Mouse (Mus musculus) Patski (cell line): ENCODE results near the gene Atxn10. TPM values are rescaled to one million over a fixed set of nuclear protein-coding genes. Genes with fewer than 3 reads are reported as not detected.

ENCODE experiments used
- ATAC-seq: fragments of 100-300 bp; one replicate; pipeline ENCODE4 v1.8.0; 2021
- CTCF ChIA-PET: fragments of 350-600 bp; sonication (Branson Sonifier 250); formaldehyde crosslinking; loops from one replicate; lab custom pipeline; 2022; ENCODE audit warnings: inconsistent platforms; lab: Charles Lee
- POLR2A ChIA-PET: fragments of 350-600 bp; sonication (Branson Sonifier 250); formaldehyde crosslinking; loops from one replicate; lab custom pipeline; 2022; ENCODE audit warnings: antibody characterized with exemption, inconsistent platforms; lab: Charles Lee
- DNase-seq: peaks from one replicate; pipeline ENCODE4 v3.0.0-alpha.2; 2011; ENCODE audit warnings: low read depth, low spot score
- H3K27me3 ChIP-seq: fragments of 371-371 bp; one replicate; pipeline ENCODE4 v1.5.1; 2021
- CTCF ChIP-seq: fragments of 100-300 bp; IDR thresholded peaks from one replicate; pipeline ENCODE4 v1.5.1; 2021
- in situ Hi-C: fragments of 300-500 bp; cut with MboI; formaldehyde crosslinking; loops from 3 replicates; pipeline ENCODE4 v1.11.1; 2018; ENCODE audit warnings: low pct_unique_long_range_greater_than_20kb, mixed read lengths
- polyA plus RNA-seq: library from polyadenylated mRNA; unstranded; gene quantifications from one replicate; pipeline ENCODE4 v1.2.3, GENCODE M21; 2021

Atxn10 gene
- polyA plus RNA-seq, 1 experiment from 2014 or later, result 224 TPM

DNA sequence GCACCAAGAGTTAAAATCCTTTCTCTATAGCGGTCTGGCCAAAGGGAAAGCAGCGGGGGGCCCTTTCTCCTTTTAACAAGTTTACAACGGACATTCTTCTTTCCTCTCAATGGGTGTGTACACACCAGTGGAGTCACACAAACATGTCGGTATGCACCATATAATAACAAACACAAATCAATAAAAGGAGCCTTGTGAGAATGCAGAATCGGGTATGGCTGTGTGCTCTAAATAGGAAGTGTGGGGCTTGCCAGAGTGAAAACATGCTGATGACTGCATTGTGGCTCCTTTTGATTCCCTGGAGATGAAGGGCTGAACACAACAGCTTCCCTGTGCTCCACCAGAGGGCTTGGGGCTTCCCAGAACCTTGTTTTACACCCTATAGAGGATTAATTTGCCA lies 128.1 kb downstream of the Atxn10 start:
- POLR2A ChIA-PET, result no interaction called here
- ATAC-seq (no peak), DNase-seq (no peak)
- H3K27me3 ChIP-seq, result no peaks in the 10 kb centered on the region
- TF ChIP-seq CTCF, result no peak
- CTCF ChIA-PET, result interaction anchor here (1.6 kb wide), 1 partner anchor 30 kb away, joined by 3 read pairs; no protein-coding TSS in a partner anchor
- in situ Hi-C loops, result no loop called here

DNA sequence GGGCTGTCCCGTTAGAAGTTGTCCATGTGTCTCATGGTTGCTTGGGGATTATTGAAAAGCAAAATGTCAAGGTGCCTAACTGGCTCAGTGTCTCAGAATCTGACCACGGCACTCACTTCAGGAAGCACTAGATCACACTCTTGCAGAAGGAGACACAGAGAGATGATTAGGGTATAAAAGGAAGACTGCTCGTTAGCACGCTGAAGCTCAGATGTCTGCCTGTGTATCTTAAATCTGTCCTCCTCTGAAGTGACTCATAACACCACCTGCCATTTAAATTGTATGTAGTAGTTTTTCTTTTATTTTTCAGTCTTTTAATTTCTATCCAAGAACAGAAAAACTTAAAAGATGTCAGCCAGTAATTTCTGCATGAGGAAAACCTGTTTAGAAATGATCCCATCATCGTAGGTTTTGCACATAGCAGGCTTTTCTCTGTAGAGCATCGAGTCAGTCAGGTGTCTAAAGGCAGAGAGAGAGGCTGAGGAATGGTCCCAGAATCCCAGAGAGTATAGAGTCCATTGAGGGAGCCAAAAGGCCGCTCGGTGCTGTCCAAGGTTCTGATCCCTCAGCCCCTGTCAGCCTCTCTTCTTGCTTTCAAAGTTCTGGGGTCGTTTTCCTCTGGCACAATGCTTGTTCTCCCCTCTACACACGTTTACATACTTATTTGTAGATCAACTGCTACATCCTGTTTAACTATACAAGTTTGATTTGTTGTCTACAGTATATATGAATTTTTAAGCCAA lies 128.9 kb downstream of the Atxn10 start:
- TF ChIP-seq CTCF, result no peak
- ChIA-PET POLR2A (no interaction called here), CTCF (interaction anchor here (1.6 kb wide), 1 partner anchor 29 kb away, joined by 3 read pairs; no protein-coding TSS in a partner anchor)
- no peak for ATAC-seq
- no peak for DNase-seq
- no peaks in the 10 kb centered on the region for H3K27me3 ChIP-seq
- in situ Hi-C loops, result no loop called here

DNA sequence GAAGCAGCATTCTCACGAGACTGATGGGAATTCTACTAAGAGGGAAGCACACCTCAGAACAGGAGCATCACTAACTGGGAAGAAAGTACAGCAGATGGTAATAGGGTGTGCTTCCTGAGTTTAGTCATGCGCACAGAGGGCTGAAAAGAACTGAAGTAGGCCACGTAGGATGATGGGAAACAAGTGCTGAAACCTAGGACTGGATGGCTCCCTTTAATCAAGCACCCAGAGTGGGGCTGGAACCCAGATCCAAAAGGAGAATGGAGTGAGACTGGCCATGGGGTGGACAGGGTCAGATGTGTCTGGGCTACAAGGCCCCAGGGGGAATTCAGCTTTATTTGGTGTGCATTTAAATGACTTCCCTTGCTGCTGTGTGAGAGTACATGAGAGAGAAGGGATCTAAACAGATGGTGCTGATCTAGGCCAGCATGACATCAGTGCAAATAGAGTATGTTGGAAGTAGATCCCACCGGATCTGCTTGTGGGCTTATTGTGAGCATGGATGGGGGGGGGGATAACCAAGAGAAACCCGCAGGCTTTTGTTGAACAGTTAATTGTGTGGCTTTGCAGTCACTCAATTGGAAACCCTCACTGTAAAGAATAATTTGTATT lies 130.5 kb downstream of the Atxn10 start:
- no peaks in the 10 kb centered on the region for H3K27me3 ChIP-seq
- TF ChIP-seq CTCF, result no peak
- POLR2A ChIA-PET, result no interaction called here
- DNase-seq, result no peak
- in situ Hi-C loops, result no loop called here
- no peak for ATAC-seq
- CTCF ChIA-PET, result interaction anchor here (0.8 to 1.5 kb wide), 3 partner anchors 13 to 116 kb away, joined by 3 to 5 read pairs (median 3); partner anchors contain the start of gene Wnt7b

DNA sequence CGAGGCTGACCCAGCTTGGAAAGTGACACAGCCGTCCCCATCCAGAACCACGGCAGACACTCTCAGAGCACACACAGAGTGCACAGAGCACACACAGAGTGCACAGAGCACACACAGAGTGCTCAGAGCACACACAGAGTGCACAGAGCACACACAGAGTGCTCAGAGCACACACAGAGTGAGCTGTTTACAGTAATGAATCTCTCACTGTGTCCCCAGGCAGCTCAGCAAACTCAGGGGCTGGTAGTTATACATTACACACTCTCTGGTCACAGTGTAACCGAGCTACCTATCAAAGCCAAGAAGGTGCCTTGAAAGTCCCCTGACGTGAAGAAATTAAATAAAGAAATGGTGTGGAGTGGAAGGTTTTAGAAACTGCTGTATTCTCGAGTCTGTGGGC lies 133.4 kb downstream of the Atxn10 start:
- ATAC-seq, result no peak
- in situ Hi-C loops, result no loop called here

DNA sequence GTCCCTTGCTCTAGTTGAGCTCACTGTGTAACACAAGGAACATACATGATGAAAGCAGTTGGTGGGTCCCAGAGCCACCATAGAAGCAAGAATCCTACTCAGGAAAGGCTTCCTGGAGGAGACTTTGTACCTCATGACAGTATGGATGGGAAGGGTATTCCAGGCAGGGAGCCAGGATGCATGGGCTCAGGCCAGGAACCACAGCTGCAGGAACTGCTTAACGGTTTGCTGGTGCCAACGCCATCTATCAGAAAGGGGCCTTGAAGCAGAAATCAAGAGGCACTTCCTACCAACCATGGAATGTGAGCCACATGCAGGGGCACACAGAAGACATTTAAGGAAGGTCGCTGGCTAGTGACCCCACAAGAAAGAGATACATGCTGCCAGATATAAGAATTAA lies 138.7 kb downstream of the Atxn10 start:
- CTCF ChIA-PET, result interaction anchor here (1.2 kb wide), 1 partner anchor 104 kb away, joined by 3 read pairs; no protein-coding TSS in a partner anchor
- TF ChIP-seq CTCF, result no peak
- H3K27me3 ChIP-seq, result no peaks in the 10 kb centered on the region
- no peak for DNase-seq
- ATAC-seq, result no peak
- in situ Hi-C loops, result loop anchor here (5.0 kb wide), 2 partner anchors 108 to 152 kb away; partner anchors contain the start of gene Wnt7b
- POLR2A ChIA-PET, result no interaction called here

More for the DNA sequence above, 133.4 kb downstream of the Atxn10 start:
- H3K27me3 ChIP-seq, result no peaks in the 10 kb centered on the region
- ChIA-PET POLR2A (interaction anchor here (0.5 kb wide), 1 partner anchor 9 kb away, joined by 4 read pairs; no protein-coding TSS in a partner anchor), CTCF (no interaction called here)
- no peak for TF ChIP-seq CTCF
- no peak for DNase-seq

DNA sequence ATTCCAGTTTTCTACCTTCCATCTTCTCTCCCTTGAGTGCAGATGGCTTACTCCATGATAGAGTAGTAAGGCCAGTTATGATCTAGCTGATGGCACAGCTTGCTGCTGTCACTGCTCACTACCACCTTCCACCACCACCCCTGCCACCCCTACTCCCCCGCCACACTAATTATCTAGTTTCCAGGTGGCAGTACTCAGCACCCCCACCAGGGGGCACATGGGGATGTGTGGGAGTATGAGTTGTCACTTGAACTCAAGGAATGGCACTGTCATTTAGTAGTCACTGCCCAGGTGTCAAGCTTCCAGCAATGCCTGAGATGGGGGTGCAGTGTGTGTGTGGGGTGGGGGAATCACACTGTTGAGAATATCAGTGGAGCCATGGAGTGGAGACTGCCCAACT lies 141.5 kb downstream of the Atxn10 start:
- CTCF ChIA-PET, result interaction anchor here (0.7 to 4.4 kb wide), 6 partner anchors 9 to 211 kb away, joined by 3 to 26 read pairs (median 4); partner anchors contain the start of gene Wnt7b
- ATAC-seq, result no peak
- peak; percentile 15 for DNase-seq
- H3K27me3 ChIP-seq, result no peaks in the 10 kb centered on the region
- POLR2A ChIA-PET, result interaction anchor here (1.2 kb wide), 1 partner anchor 104 kb away, joined by 9 read pairs; no protein-coding TSS in a partner anchor
- peak; percentile 93 for TF ChIP-seq CTCF
- in situ Hi-C loops, result loop anchor here (5.0 kb wide), 2 partner anchors 105 to 155 kb away; partner anchors contain the start of gene Wnt7b

DNA sequence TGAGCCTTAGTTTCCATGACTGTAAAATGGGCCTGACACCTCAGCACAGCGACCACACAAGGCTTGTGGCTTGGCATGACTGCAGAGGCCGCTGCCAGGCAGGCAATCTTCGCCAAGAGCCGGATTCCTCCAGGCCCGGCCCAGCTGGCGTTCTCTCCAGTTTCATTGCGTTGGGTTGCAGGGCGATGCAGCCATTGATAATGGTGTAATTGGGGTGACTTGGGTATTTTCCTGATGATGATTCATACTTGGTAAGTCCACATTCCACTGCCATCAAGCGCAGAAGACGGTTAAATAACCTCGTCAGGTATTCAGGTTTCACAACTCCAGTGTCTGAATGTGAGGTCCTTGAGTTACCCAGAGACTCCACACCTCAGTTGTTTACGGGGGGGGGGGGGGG lies 143.3 kb downstream of the Atxn10 start:
- no peaks in the 10 kb centered on the region for H3K27me3 ChIP-seq
- no peak for TF ChIP-seq CTCF
- DNase-seq (peak; percentile 43), ATAC-seq (peak; percentile 2)
- in situ Hi-C loops, result loop anchor here (5.0 kb wide), 2 partner anchors 103 to 157 kb away; partner anchors contain the start of gene Wnt7b
- POLR2A ChIA-PET, result interaction anchor here (1.1 to 1.6 kb wide), 2 partner anchors 77 to 103 kb away, joined by 4 to 6 read pairs; partner anchors contain the start of gene Wnt7b
- CTCF ChIA-PET, result interaction anchor here (0.8 to 4.4 kb wide), 5 partner anchors 11 to 212 kb away, joined by 3 to 26 read pairs (median 3); partner anchors contain the start of gene Wnt7b

DNA sequence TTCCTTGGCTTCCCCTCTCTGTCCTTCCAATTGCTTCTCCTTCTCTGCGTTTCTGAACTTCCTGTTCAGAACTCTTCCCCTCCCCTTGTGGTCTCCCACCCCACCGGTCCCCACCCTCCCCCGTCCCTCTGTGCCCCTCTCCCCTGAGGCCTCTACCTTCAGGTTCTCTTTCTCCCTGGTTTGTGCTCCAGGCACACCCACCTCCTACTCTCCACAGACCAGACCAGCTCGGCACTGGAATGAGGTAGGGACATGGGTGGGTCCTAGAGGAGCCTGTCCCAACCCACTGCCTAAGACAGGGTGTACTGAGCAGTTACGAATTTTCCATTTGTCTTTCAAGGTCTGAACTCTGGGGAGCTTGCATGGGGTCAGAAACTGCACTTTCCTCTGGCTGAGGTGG lies 143.9 kb downstream of the Atxn10 start:
- DNase-seq, result no peak
- TF ChIP-seq CTCF, result no peak
- ChIA-PET POLR2A (interaction anchor here (1.1 to 1.6 kb wide), 2 partner anchors 77 to 103 kb away, joined by 4 to 6 read pairs; partner anchors contain the start of gene Wnt7b), CTCF (interaction anchor here (0.8 to 4.4 kb wide), 4 partner anchors 10 to 213 kb away, joined by 3 to 26 read pairs (median 3); partner anchors contain the start of gene Wnt7b)
- no peaks in the 10 kb centered on the region for H3K27me3 ChIP-seq
- in situ Hi-C loops, result loop anchor here (5.0 kb wide), 2 partner anchors 102 to 158 kb away; partner anchors contain the start of gene Wnt7b
- no peak for ATAC-seq

DNA sequence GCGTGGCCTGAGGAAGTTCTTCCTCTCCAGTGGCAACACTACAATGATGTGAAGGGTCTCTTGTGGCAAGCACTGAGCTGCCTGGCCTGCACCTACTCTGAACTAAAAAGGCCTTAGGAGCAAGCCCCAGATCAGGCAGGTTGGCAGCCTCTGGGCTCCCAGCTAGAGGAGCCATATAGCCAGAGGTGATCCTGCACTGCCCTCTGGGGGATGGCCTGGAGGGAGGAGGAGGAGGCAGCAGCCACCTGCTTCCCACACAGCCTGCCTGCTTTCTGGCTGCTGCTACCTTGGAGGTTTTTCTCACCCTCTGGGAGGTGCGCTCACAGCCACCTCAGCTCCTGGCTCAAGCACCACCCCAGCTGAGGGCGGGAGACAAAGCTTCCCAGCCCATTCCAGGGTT lies 144.6 kb downstream of the Atxn10 start:
- POLR2A ChIA-PET, result interaction anchor here (1.1 to 1.6 kb wide), 2 partner anchors 76 to 102 kb away, joined by 4 to 6 read pairs; partner anchors contain the start of gene Wnt7b
- no peak for TF ChIP-seq CTCF
- in situ Hi-C loops, result no loop called here
- CTCF ChIA-PET, result interaction anchor here (1.5 to 4.4 kb wide), 3 partner anchors 9 to 229 kb away, joined by 3 to 26 read pairs (median 4); partner anchors contain the start of gene Wnt7b
- ATAC-seq (no peak), DNase-seq (no peak)
- H3K27me3 ChIP-seq, result no peaks in the 10 kb centered on the region

DNA sequence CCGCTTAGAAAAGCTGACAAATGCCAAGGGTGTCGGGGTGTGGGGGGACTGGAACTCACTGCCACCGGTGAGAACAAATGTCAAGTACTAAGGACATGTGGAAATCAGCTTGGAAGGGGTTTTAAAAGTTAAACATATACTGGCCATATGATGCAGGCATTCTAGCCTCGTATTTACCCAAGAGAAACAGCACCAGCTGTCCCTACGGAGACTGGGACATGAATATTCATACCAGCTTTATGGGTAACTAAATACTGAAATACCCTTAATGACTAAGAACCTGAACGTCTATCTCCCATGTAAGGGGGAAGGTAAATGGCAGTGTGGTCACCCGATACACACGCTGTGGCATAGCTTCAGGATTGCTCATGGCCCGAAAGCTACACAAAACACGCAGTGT lies 152.9 kb downstream of the Atxn10 start:
- CTCF ChIA-PET, result no interaction called here
- in situ Hi-C loops, result no loop called here
- no peaks in the 10 kb centered on the region for H3K27me3 ChIP-seq
- ATAC-seq (no peak), DNase-seq (no peak)
- no peak for TF ChIP-seq CTCF
- POLR2A ChIA-PET, result interaction anchor here (0.6 kb wide), 1 partner anchor 63 kb away, joined by 3 read pairs; no protein-coding TSS in a partner anchor
